Mouse (Mus musculus) liver, embryonic 16.5 days (tissue): ENCODE measurements around the gene Cpm. TPM values are rescaled to one million over a fixed set of nuclear protein-coding genes. Genes with fewer than 3 reads are reported as not detected.

ENCODE experiments used
- ATAC-seq: fragments of 200-750 bp; cut with Nextera tagmentation; 2 replicates; pipeline ENCODE4 v1.8.0; 2017; ENCODE audit warnings: low read depth, mild to moderate bottlenecking, moderate number of reproducible peaks, moderate library complexity
- H3K27ac ChIP-seq: fragments of 300-500 bp; sonication (generic); 2 replicates; pipeline ENCODE4 v1.5.1; 2014; ENCODE audit warnings: mild to moderate bottlenecking, low read length
- H3K27me3 ChIP-seq: fragments of 300-500 bp; sonication (generic); 2 replicates; pipeline ENCODE4 v1.6.1; 2014; ENCODE audit warnings: low read depth, low read length, mixed read lengths; ENCODE audit not compliant: control insufficient read depth, insufficient read depth
- H3K36me3 ChIP-seq: fragments of 300-500 bp; sonication (generic); 2 replicates; pipeline ENCODE4 v1.6.1; 2014; ENCODE audit warnings: mild to moderate bottlenecking; ENCODE audit not compliant: control insufficient read depth, insufficient read depth
- H3K4me1 ChIP-seq: fragments of 300-500 bp; sonication (generic); 2 replicates; pipeline ENCODE4 v1.6.1; 2014; ENCODE audit warnings: low read depth, low read length, mixed read lengths; ENCODE audit not compliant: control insufficient read depth
- H3K4me2 ChIP-seq: fragments of 300-500 bp; sonication (generic); 2 replicates; pipeline ENCODE4 v1.6.1; 2014; ENCODE audit warnings: low read depth, low read length, mixed read lengths
- H3K4me3 ChIP-seq: fragments of 300-500 bp; sonication (generic); 2 replicates; pipeline ENCODE4 v1.5.1; 2014; ENCODE audit warnings: low read depth, mild to moderate bottlenecking, low read length
- H3K9ac ChIP-seq: fragments of 300-500 bp; sonication (generic); 2 replicates; pipeline ENCODE4 v1.6.1; 2014; ENCODE audit warnings: low read depth, low read length
- H3K9me3 ChIP-seq: fragments of 300-500 bp; sonication (generic); replicated peaks from 2 replicates; pipeline ENCODE4 v1.6.1; 2016; ENCODE audit warnings: low read length; ENCODE audit not compliant: control insufficient read depth
- WGBS: fragments of 180-500 bp; shearing (Covaris S2); extraction: QIAGEN DNeasy Blood & Tissue Kit; methylation state at CpG from one replicate; pipeline ENCODE4 v1.1.7; 2014; ENCODE audit not compliant: insufficient replicate concordance; 5-methylcytosine and 5-hydroxymethylcytosine counted together
- polyA plus RNA-seq: library from polyadenylated mRNA; unstranded; fragments of >200 nt; fragmentation: Nextera tagmentation; extraction: Ambion mirVana; gene quantifications from 2 replicates; pipeline ENCODE4 v1.2.1, GENCODE M21; 2015

The Cpm gene
- polyA plus RNA-seq, 1 experiment from 2014 or later, result 61.6 TPM

GRCm38 (mm10) chr10:117678357-117678756 lies 49.1 kb downstream of the Cpm start:
- H3K27ac ChIP-seq, result no peak overlapping the region
- peaks cover 10% of the 10 kb centered on the region for H3K4me1 ChIP-seq
- 15% methylated on average over 5 of the region's 5 CpGs for WGBS
- ATAC-seq, result peak; percentile 49
- H3K9ac ChIP-seq, result no peak overlapping the region
- H3K4me2 ChIP-seq, result no peak overlapping the region
- H3K36me3 ChIP-seq, result no peaks in the 10 kb centered on the region
- H3K4me3 ChIP-seq, result no peak overlapping the region
- no peaks in the 10 kb centered on the region for H3K27me3 ChIP-seq
- no peaks in the 10 kb centered on the region for H3K9me3 ChIP-seq

- H3K4me2 ChIP-seq, result no peak overlapping the region
- no peak overlapping the region for H3K27ac ChIP-seq
- H3K4me3 ChIP-seq, result no peak overlapping the region
- H3K9me3 ChIP-seq, result no peaks in the 10 kb centered on the region
- H3K4me1 ChIP-seq, result peaks cover 10% of the 10 kb centered on the region
- no peaks in the 10 kb centered on the region for H3K27me3 ChIP-seq
- no peaks in the 10 kb centered on the region for H3K36me3 ChIP-seq
- H3K9ac ChIP-seq, result no peak overlapping the region
- WGBS, result 73% methylated on average over 5 of the region's 5 CpGs
- ATAC-seq, result no peak
Observed at GRCm38 (mm10) chr10:117679029-117679686, 49.9 kb downstream of the Cpm start.

- H3K27ac ChIP-seq, result no peak overlapping the region
- peaks cover 10% of the 10 kb centered on the region for H3K4me1 ChIP-seq
- ATAC-seq, result no peak
- no peak overlapping the region for H3K9ac ChIP-seq
- H3K36me3 ChIP-seq, result no peaks in the 10 kb centered on the region
- WGBS, result 79% methylated on average over 14 of the region's 14 CpGs
- no peak overlapping the region for H3K4me3 ChIP-seq
- no peaks in the 10 kb centered on the region for H3K27me3 ChIP-seq
- no peaks in the 10 kb centered on the region for H3K9me3 ChIP-seq
- no peak overlapping the region for H3K4me2 ChIP-seq
Observed at GRCm38 (mm10) chr10:117679963-117680473, 50.7 kb downstream of the Cpm start.

GRCm38 (mm10) chr10:117680868-117681513 lies 51.7 kb downstream of the Cpm start:
- no peak overlapping the region for H3K27ac ChIP-seq
- no peak overlapping the region for H3K4me2 ChIP-seq
- H3K27me3 ChIP-seq, result no peaks in the 10 kb centered on the region
- no peak overlapping the region for H3K9ac ChIP-seq
- no peaks in the 10 kb centered on the region for H3K9me3 ChIP-seq
- ATAC-seq, result no peak
- no peak overlapping the region for H3K4me3 ChIP-seq
- H3K4me1 ChIP-seq, result peaks cover 10% of the 10 kb centered on the region
- WGBS, result 74% methylated on average over 12 of the region's 12 CpGs
- no peaks in the 10 kb centered on the region for H3K36me3 ChIP-seq

GRCm38 (mm10) chr10:117681543-117681942 lies 52.2 kb downstream of the Cpm start:
- Histone ChIP-seq H3K36me3 (no peaks in the 10 kb centered on the region), H3K4me2 (no peak overlapping the region), H3K27me3 (no peaks in the 10 kb centered on the region), H3K27ac (no peak overlapping the region), H3K4me1 (peaks cover 10% of the 10 kb centered on the region), H3K9me3 (no peaks in the 10 kb centered on the region), H3K4me3 (no peak overlapping the region), H3K9ac (no peak overlapping the region)
- 85% methylated on average over 3 of the region's 3 CpGs for WGBS
- no peak for ATAC-seq

- Histone ChIP-seq H3K4me1 (peaks cover 10% of the 10 kb centered on the region), H3K27ac (no peak overlapping the region), H3K9me3 (no peaks in the 10 kb centered on the region), H3K4me2 (no peak overlapping the region), H3K36me3 (no peaks in the 10 kb centered on the region), H3K27me3 (no peaks in the 10 kb centered on the region), H3K9ac (no peak overlapping the region), H3K4me3 (no peak overlapping the region)
- WGBS, result 63% methylated on average over 14 of the region's 14 CpGs
- no peak for ATAC-seq
Observed at GRCm38 (mm10) chr10:117681999-117682857, 52.9 kb downstream of the Cpm start.

- Histone ChIP-seq H3K4me1 (peaks cover 4% of the 10 kb centered on the region), H3K9ac (no peak overlapping the region), H3K36me3 (no peaks in the 10 kb centered on the region), H3K4me3 (no peak overlapping the region), H3K9me3 (no peaks in the 10 kb centered on the region), H3K27ac (no peak overlapping the region), H3K4me2 (no peak overlapping the region), H3K27me3 (no peaks in the 10 kb centered on the region)
- 77% methylated on average over 30 of the region's 30 CpGs for WGBS
- no peak for ATAC-seq
Observed at GRCm38 (mm10) chr10:117682858-117683733, 53.8 kb downstream of the Cpm start.

GRCm38 (mm10) chr10:117683734-117684037 lies 54.4 kb downstream of the Cpm start:
- Histone ChIP-seq H3K4me2 (no peak overlapping the region), H3K4me1 (no peaks in the 10 kb centered on the region), H3K36me3 (peaks cover under 1% of the 10 kb centered on the region; the same call in 1 of the 2 replicates), H3K27me3 (no peaks in the 10 kb centered on the region), H3K9me3 (no peaks in the 10 kb centered on the region), H3K4me3 (no peak overlapping the region), H3K9ac (no peak overlapping the region), H3K27ac (no peak overlapping the region)
- 77% methylated on average over 9 of the region's 9 CpGs for WGBS
- no peak for ATAC-seq
